ENCODE assay signal across 8 mouse cellular contexts in the genomic region with DNA sequence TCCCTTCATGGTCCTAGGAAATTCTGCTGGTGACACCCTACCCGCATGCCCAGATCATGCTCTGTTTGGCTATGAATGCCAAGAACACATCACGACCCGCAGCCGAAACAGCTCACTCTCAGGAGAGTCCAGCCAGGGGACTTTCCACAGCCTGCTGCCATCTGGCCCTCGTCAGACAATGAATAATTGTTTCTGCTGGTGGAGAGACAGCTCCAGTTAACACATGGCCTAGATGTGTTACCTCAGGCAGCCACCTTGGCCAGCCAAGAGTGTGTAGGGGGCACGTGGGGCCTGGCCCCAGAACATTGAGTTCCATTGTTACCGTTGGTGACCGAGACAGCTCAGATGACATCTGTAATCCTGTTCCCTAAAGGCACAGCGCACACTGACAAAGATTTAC.
DNase-seq lines count a peak whose midpoint lies in the region; ATAC-seq lines count a peak whose summit lies in the region.

No protein-coding gene starts in this region.

- no peak overlapping the region for H3K9ac ChIP-seq in neural tube, embryonic 13.5 days

- H3K9me3 ChIP-seq in neural tube, embryonic 13.5 days: no peaks in the 10 kb centered on the region

- no peaks in the 10 kb centered on the region for H3K27me3 ChIP-seq in neural tube, embryonic 13.5 days

- H3K4me3 ChIP-seq in neural tube, embryonic 13.5 days: no peak overlapping the region

- no peaks in the 10 kb centered on the region for H3K36me3 ChIP-seq in neural tube, embryonic 13.5 days

- no peak overlapping the region for H3K27ac ChIP-seq in neural tube, embryonic 13.5 days (replicated peaks)

- DNase-seq in kidney, adult 18-20 months: peak; percentile 9
- no peak for DNase-seq in kidney, adult 9 months
- peak; percentile 11 for DNase-seq in adrenal gland, postnatal 10 days
- DNase-seq in fat pad, adult 2 months (ENCODE audit: extremely low read depth, low read depth, low spot score): peak; percentile 54
- peak; percentile 8 to 11 for DNase-seq in kidney, postnatal 4 days
- no peak for DNase-seq in yolk sac, embryonic 10.5 days (ENCODE audit: low spot score)
- no peak for DNase-seq in ovary, postnatal 36 days (ENCODE audit: low spot score)

- H3K4me1 ChIP-seq in neural tube, embryonic 13.5 days (replicated peaks): peaks cover 11% of the 10 kb centered on the region

- ATAC-seq in neural tube, embryonic 13.5 days (ENCODE audit: low read depth): peak; percentile 38; the same call in 1 of the 2 replicates

- H3K4me2 ChIP-seq in neural tube, embryonic 13.5 days: no peak overlapping the region

- WGBS in neural tube, embryonic 13.5 days: 54% methylated on average over 9 of the region's 9 CpGs

Comparison
In these comparisons a context has a peak if more than half of its experiments do, and no peak if none do; other contexts are left out.
1. DNase-seq: peak in kidney, adult 18-20 months (single experiment), adrenal gland, postnatal 10 days (single experiment), fat pad, adult 2 months (single experiment) and kidney, postnatal 4 days (2 of 2); none in kidney, adult 9 months (single experiment), yolk sac, embryonic 10.5 days (single experiment) and ovary, postnatal 36 days (single experiment).